29 mouse cellular contexts compared by ENCODE assay signal in the genomic region with DNA sequence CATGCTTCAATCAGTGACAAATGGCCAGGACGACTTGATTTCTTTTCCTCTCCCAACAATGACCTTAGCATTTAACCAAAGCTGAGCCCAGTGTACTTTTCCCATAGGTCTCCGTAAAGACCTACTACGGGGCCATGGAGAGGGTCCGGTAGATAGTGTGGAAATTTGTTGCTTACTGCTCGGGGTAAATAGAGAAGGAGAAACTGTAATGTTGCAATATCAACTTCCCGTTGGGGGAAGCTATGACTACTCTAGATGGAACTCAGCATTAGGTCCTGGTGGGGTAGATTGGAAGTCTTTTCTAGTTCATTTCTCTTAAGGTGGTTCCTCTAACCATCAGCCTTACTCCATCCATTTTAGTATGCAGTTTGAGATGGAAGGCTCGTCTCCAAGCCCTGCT.
DNase-seq lines count a peak whose midpoint lies in the region; ATAC-seq lines count a peak whose summit lies in the region.
"Had no signal": no experiment of that assay in that cellular context is flagged by ENCODE, and none has a peak within 500 bp of the region (broad histone marks: within the 10 kb centered on the region; RNA-seq: fewer than 3 reads in every experiment).

No protein-coding gene starts in this region.

- H3K9me3 ChIP-seq in liver, embryonic 15.5 days (replicated peaks), result no peaks in the 10 kb centered on the region
- no peaks in the 10 kb centered on the region for H3K9me3 ChIP-seq in liver, embryonic 11.5 days (ENCODE audit: control insufficient read depth, low read length)
- H3K9me3 ChIP-seq: embryonic facial prominence, embryonic 10.5 days; embryonic facial prominence, embryonic 15.5 days; forebrain, embryonic 12.5 days; intestine, embryonic 15.5 days; midbrain, embryonic 12.5 days; neural tube, embryonic 13.5 days; stomach, embryonic 15.5 days had no signal

- H3K27ac ChIP-seq in liver, embryonic 15.5 days (replicated peaks), result 0 out of 2 replicates have a peak overlapping the region, but pooled peaks have one; percentile 33
- H3K27ac ChIP-seq in liver, embryonic 11.5 days (ENCODE audit: low read depth, low read length), result no peak overlapping the region
- H3K27ac ChIP-seq: embryonic facial prominence, embryonic 10.5 days; embryonic facial prominence, embryonic 15.5 days; forebrain, embryonic 12.5 days; intestine, embryonic 15.5 days; midbrain, embryonic 12.5 days; neural tube, embryonic 13.5 days; stomach, embryonic 15.5 days had no signal

- ATAC-seq in liver, embryonic 15.5 days (ENCODE audit: insufficient read depth), result no peak
- no peak for ATAC-seq in liver, embryonic 11.5 days (replicated peaks; ENCODE audit: low FRiP score)
- ATAC-seq in granulocyte monocyte progenitor cell, adult 5-6 weeks (replicated peaks; ENCODE audit: poor library complexity, severe bottlenecking), result peak; percentile 88
- peak; percentile 55; the same call in 1 of the 2 replicates for ATAC-seq in monocyte, adult 5-6 weeks (replicated peaks; ENCODE audit: insufficient number of reproducible peaks, low FRiP score, low TSS enrichment, poor library complexity, severe bottlenecking)
- no peak for ATAC-seq in inflammation-experienced regulatory T-cells, adult 6 months
- ATAC-seq: CD4-positive, CD25-positive, alpha-beta regulatory T cell, adult 4 months; forebrain, postnatal 0 days; hindbrain, embryonic 16.5 days; intestine, embryonic 15.5 days had no signal

- H3K4me2 ChIP-seq in liver, embryonic 15.5 days, result no peak overlapping the region
- H3K4me2 ChIP-seq in liver, embryonic 11.5 days, result no peak overlapping the region
- H3K4me2 ChIP-seq: embryonic facial prominence, embryonic 15.5 days; forebrain, embryonic 12.5 days; intestine, embryonic 15.5 days; lung, embryonic 14.5 days; midbrain, embryonic 12.5 days; neural tube, embryonic 13.5 days; stomach, embryonic 15.5 days had no signal

- 68% methylated on average over 7 of the region's 7 CpGs for WGBS in liver, embryonic 15.5 days (ENCODE audit: insufficient replicate concordance)
- 82% methylated on average over 7 of the region's 7 CpGs for WGBS in liver, embryonic 11.5 days

- no peak for DNase-seq in liver, embryonic 11.5 days (ENCODE audit: low spot score)
- DNase-seq in 416B (ENCODE audit: low read depth), result peak; percentile 48
- DNase-seq in heart, postnatal 36 days, result no peak
- DNase-seq: adrenal gland, postnatal 25 days; cerebellum, adult 2 months; cerebellum, postnatal 14 days; forebrain, postnatal 0 days; gastrocnemius, postnatal 10 days; heart, postnatal 14 days; kidney, adult 2 months; kidney, postnatal 36 days; layer of hippocampus, postnatal 36 days; left cerebral cortex, postnatal 4 days; lung, embryonic 14.5 days; thymus, postnatal 25 days had no signal

- H3K27me3 ChIP-seq in liver, embryonic 15.5 days, result no peaks in the 10 kb centered on the region
- no peaks in the 10 kb centered on the region for H3K27me3 ChIP-seq in liver, embryonic 11.5 days (replicated peaks; ENCODE audit: control insufficient read depth, insufficient read depth, low read length)
- H3K27me3 ChIP-seq: embryonic facial prominence, embryonic 15.5 days; forebrain, embryonic 12.5 days; intestine, embryonic 15.5 days; megakaryocyte, embryonic 14.5 days; midbrain, embryonic 12.5 days; neural tube, embryonic 13.5 days; stomach, embryonic 15.5 days had no signal

- intact Hi-C loops in heart, postnatal 36 days (cut with DNase I), result no loop called here

- H3K4me3 ChIP-seq in liver, embryonic 15.5 days (replicated peaks), result no peak overlapping the region
- H3K4me3 ChIP-seq in liver, embryonic 11.5 days (ENCODE audit: low read depth, low read length), result no peak overlapping the region
- H3K4me3 ChIP-seq: embryonic facial prominence, embryonic 10.5 days; embryonic facial prominence, embryonic 15.5 days; forebrain, embryonic 12.5 days; intestine, embryonic 15.5 days; megakaryocyte, embryonic 14.5 days; midbrain, embryonic 12.5 days; neural tube, embryonic 13.5 days; stomach, embryonic 15.5 days had no signal

- peaks cover 36% of the 10 kb centered on the region for H3K36me3 ChIP-seq in liver, embryonic 15.5 days (replicated peaks)
- peaks cover 7% of the 10 kb centered on the region; the same call in 1 of the 2 replicates for H3K36me3 ChIP-seq in liver, embryonic 11.5 days (ENCODE audit: control insufficient read depth, insufficient read depth, low read length)

- H3K4me1 ChIP-seq in liver, embryonic 15.5 days (replicated peaks), result no peaks in the 10 kb centered on the region
- H3K4me1 ChIP-seq in liver, embryonic 11.5 days (replicated peaks; ENCODE audit: control insufficient read depth, insufficient read depth, low read length), result no peaks in the 10 kb centered on the region
- H3K4me1 ChIP-seq: embryonic facial prominence, embryonic 10.5 days; embryonic facial prominence, embryonic 15.5 days; forebrain, embryonic 12.5 days; intestine, embryonic 15.5 days; midbrain, embryonic 12.5 days; neural tube, embryonic 13.5 days; stomach, embryonic 15.5 days had no signal

- no peak overlapping the region for H3K9ac ChIP-seq in liver, embryonic 15.5 days
- H3K9ac ChIP-seq in liver, embryonic 11.5 days (ENCODE audit: low read depth, low read length), result no peak overlapping the region
- H3K9ac ChIP-seq: embryonic facial prominence, embryonic 15.5 days; forebrain, embryonic 12.5 days; forebrain, postnatal 0 days; intestine, embryonic 15.5 days; lung, embryonic 14.5 days; midbrain, embryonic 12.5 days; neural tube, embryonic 13.5 days; stomach, embryonic 15.5 days had no signal

Comparison
In these comparisons a context has a peak if more than half of its experiments do, and no peak if none do; other contexts are left out.
1. ATAC-seq: peak in granulocyte monocyte progenitor cell, adult 5-6 weeks (single experiment) and monocyte, adult 5-6 weeks (single experiment); none in liver, embryonic 15.5 days (single experiment), liver, embryonic 11.5 days (single experiment) and inflammation-experienced regulatory T-cells, adult 6 months (single experiment).